Mouse (Mus musculus): ENCODE measurements around the gene Sh3bgrl3. TPM values are rescaled to one million over a fixed set of nuclear protein-coding genes. Genes with fewer than 3 reads are reported as not detected.

Gene Sh3bgrl3
- total and polyA plus RNA-seq, 2 experiments from 2014 or later = 49.7 to 140 TPM

GRCm38 (mm10) chr4:134110653-134111052 lies 17.9 kb downstream of the Sh3bgrl3 start:
- Histone ChIP-seq H3K27ac (ENCODE audit: low read depth) (no peak overlapping the region), H3K4me3 (ENCODE audit: low read depth, low read length) (no peak overlapping the region), H3K9ac (replicated peaks; ENCODE audit: low read depth, low read length) (no peak overlapping the region), H3K27me3 (ENCODE audit: control insufficient read depth, insufficient read depth, low read length) (no peaks in the 10 kb centered on the region), H3K4me2 (ENCODE audit: low read depth, low read length) (no peak overlapping the region), H3K4me1 (ENCODE audit: control insufficient read depth, insufficient read depth) (no peaks in the 10 kb centered on the region), H3K36me3 (replicated peaks; ENCODE audit: control insufficient read depth, insufficient read depth, low read length) (no peaks in the 10 kb centered on the region), H3K9me3 (replicated peaks; ENCODE audit: control insufficient read depth, low read length) (no peaks in the 10 kb centered on the region)
- WGBS = 35% methylated on average over 3 of the region's 3 CpGs
- ATAC-seq (ENCODE audit: insufficient read depth, low read depth) (no peak), DNase-seq (ENCODE audit: low spot score) (no peak)
- TF ChIP-seq EP300 (IDR thresholded peaks at IDR 0.05; ENCODE audit: low read depth) = no peak
- no peak for TF ChIP-seq CTCF (IDR thresholded peaks at IDR 0.05; ENCODE audit: low read depth)

GRCm38 (mm10) chr4:134108196-134108595 lies 20.4 kb downstream of the Sh3bgrl3 start:
- H3K9ac ChIP-seq (replicated peaks; ENCODE audit: low read depth, low read length) = no peak overlapping the region
- DNase-seq (ENCODE audit: low spot score) (no peak), ATAC-seq (ENCODE audit: insufficient read depth, low read depth) (no peak)

GRCm38 (mm10) chr4:134107730-134108129 lies 20.9 kb downstream of the Sh3bgrl3 start:
- Histone ChIP-seq H3K27ac (ENCODE audit: low read depth) (no peak overlapping the region), H3K9me3 (replicated peaks; ENCODE audit: control insufficient read depth, low read length) (no peaks in the 10 kb centered on the region), H3K36me3 (replicated peaks; ENCODE audit: control insufficient read depth, insufficient read depth, low read length) (no peaks in the 10 kb centered on the region), H3K4me3 (ENCODE audit: low read depth, low read length) (no peak overlapping the region), H3K4me2 (ENCODE audit: low read depth, low read length) (no peak overlapping the region), H3K27me3 (ENCODE audit: control insufficient read depth, insufficient read depth, low read length) (no peaks in the 10 kb centered on the region), H3K4me1 (ENCODE audit: control insufficient read depth, insufficient read depth) (peaks cover 3% of the 10 kb centered on the region; the same call in 1 of the 2 replicates), H3K9ac (replicated peaks; ENCODE audit: low read depth, low read length) (no peak overlapping the region)
- WGBS = 80% methylated on average over 7 of the region's 7 CpGs
- DNase-seq (ENCODE audit: low spot score) (no peak), ATAC-seq (ENCODE audit: insufficient read depth, low read depth) (no peak)
- TF ChIP-seq EP300 (IDR thresholded peaks at IDR 0.05; ENCODE audit: low read depth) (no peak), CTCF (IDR thresholded peaks at IDR 0.05; ENCODE audit: low read depth) (no peak)

More at GRCm38 (mm10) chr4:134108196-134108595, 20.4 kb downstream of the Sh3bgrl3 start:
- no peak overlapping the region for H3K27ac ChIP-seq (ENCODE audit: low read depth)
- no peak for TF ChIP-seq CTCF (IDR thresholded peaks at IDR 0.05; ENCODE audit: low read depth)
- no peak for TF ChIP-seq EP300 (IDR thresholded peaks at IDR 0.05; ENCODE audit: low read depth)
- H3K36me3 ChIP-seq (replicated peaks; ENCODE audit: control insufficient read depth, insufficient read depth, low read length) = no peaks in the 10 kb centered on the region
- no peak overlapping the region for H3K4me3 ChIP-seq (ENCODE audit: low read depth, low read length)
- no peaks in the 10 kb centered on the region for H3K4me1 ChIP-seq (ENCODE audit: control insufficient read depth, insufficient read depth)
- WGBS = 47% methylated on average over 5 of the region's 5 CpGs
- H3K27me3 ChIP-seq (ENCODE audit: control insufficient read depth, insufficient read depth, low read length) = no peaks in the 10 kb centered on the region
- no peak overlapping the region for H3K4me2 ChIP-seq (ENCODE audit: low read depth, low read length)
- no peaks in the 10 kb centered on the region for H3K9me3 ChIP-seq (replicated peaks; ENCODE audit: control insufficient read depth, low read length)

GRCm38 (mm10) chr4:134106105-134106504 lies 22.5 kb downstream of the Sh3bgrl3 start:
- Histone ChIP-seq H3K36me3 (replicated peaks; ENCODE audit: control insufficient read depth, insufficient read depth, low read length) (no peaks in the 10 kb centered on the region), H3K27me3 (ENCODE audit: control insufficient read depth, insufficient read depth, low read length) (no peaks in the 10 kb centered on the region), H3K4me3 (ENCODE audit: low read depth, low read length) (no peak overlapping the region), H3K4me2 (ENCODE audit: low read depth, low read length) (no peak overlapping the region), H3K27ac (ENCODE audit: low read depth) (no peak overlapping the region), H3K4me1 (ENCODE audit: control insufficient read depth, insufficient read depth) (peaks cover 4% of the 10 kb centered on the region; the same call in 1 of the 2 replicates), H3K9ac (replicated peaks; ENCODE audit: low read depth, low read length) (no peak overlapping the region), H3K9me3 (replicated peaks; ENCODE audit: control insufficient read depth, low read length) (no peaks in the 10 kb centered on the region)
- ATAC-seq (ENCODE audit: insufficient read depth, low read depth) (no peak), DNase-seq (ENCODE audit: low spot score) (no peak)
- WGBS = 58% methylated on average over 7 of the region's 7 CpGs
- TF ChIP-seq CTCF (IDR thresholded peaks at IDR 0.05; ENCODE audit: low read depth) = no peak
- no peak for TF ChIP-seq EP300 (IDR thresholded peaks at IDR 0.05; ENCODE audit: low read depth)

- Histone ChIP-seq H3K36me3 (replicated peaks; ENCODE audit: control insufficient read depth, insufficient read depth, low read length) (no peaks in the 10 kb centered on the region), H3K9me3 (replicated peaks; ENCODE audit: control insufficient read depth, low read length) (no peaks in the 10 kb centered on the region), H3K27me3 (ENCODE audit: control insufficient read depth, insufficient read depth, low read length) (no peaks in the 10 kb centered on the region), H3K9ac (replicated peaks; ENCODE audit: low read depth, low read length) (peak overlapping the region; percentile 39; the same call in 1 of the 2 replicates), H3K4me2 (ENCODE audit: low read depth, low read length) (peak overlapping the region; percentile 79), H3K4me3 (ENCODE audit: low read depth, low read length) (peak overlapping the region; percentile 64), H3K4me1 (ENCODE audit: control insufficient read depth, insufficient read depth) (peaks cover 4% of the 10 kb centered on the region; the same call in 1 of the 2 replicates), H3K27ac (ENCODE audit: low read depth) (no peak overlapping the region)
- no peak for TF ChIP-seq CTCF (IDR thresholded peaks at IDR 0.05; ENCODE audit: low read depth)
- TF ChIP-seq EP300 (IDR thresholded peaks at IDR 0.05; ENCODE audit: low read depth) = no peak
- WGBS = 4% methylated on average over 21 of the region's 21 CpGs
- peak; percentile 13; the same call in 1 of the 2 replicates for ATAC-seq (ENCODE audit: insufficient read depth, low read depth)
- no peak for DNase-seq (ENCODE audit: low spot score)
Measured at GRCm38 (mm10) chr4:134102742-134103119, 25.9 kb downstream of the Sh3bgrl3 start.
